Mouse (Mus musculus): ENCODE measurements around the gene Slc7a6os.
"Not testable (repeated sequence)": the region's sequence is repeated elsewhere in the genome, so short reads cannot be mapped to it uniquely, and the experiment has no call there.

DNA sequence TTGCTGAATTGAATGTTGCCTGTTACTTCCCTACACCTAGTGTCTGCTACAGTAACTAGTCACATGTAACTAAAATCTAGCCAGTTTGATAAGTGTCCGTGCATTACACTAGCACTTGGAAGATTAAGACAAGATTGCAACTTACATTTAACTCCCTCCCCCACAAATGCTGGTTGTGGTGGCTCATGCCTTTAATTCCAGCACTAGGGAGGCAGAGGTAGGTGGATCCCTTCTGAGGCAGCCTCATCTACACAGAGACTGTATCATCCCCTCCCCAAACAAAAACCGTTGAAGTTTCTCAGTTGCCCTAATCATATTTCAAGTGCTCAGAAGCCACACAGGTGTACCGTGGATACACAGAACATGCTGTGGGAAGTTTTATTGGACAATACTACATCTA is 11.1 kb downstream of the Slc7a6os start:
- TF ChIP-seq POLR2A (IDR thresholded peaks at IDR 0.05; ENCODE audit: low read depth, low read length); CTCF (conservative IDR thresholded peaks at IDR 0.05; ENCODE audit: insufficient read depth, insufficient read length, low read depth, low read length): not testable (repeated sequence)

Data from kidney, adult 2 months (tissue).